Mouse (Mus musculus): ENCODE measurements around the gene Ints12.

Ints12 gene

GRCm38 (mm10) chr3:133091664-133092273 is at the start of gene Ints12, which contains the start of gene Gstcd:
TSS of gene Ints12 (plus strand) at chr3:133091840.
TSS of gene Gstcd (minus strand) at chr3:133092033.
- peak; percentile 92 for DNase-seq (ENCODE audit: low spot score in 2 of 2)

GRCm38 (mm10) chr3:133052068-133052467 is 39.6 kb upstream of the Ints12 start:
- DNase-seq (ENCODE audit: low spot score in 2 of 2): no peak

GRCm38 (mm10) chr3:133075560-133075959 is 16.1 kb upstream of the Ints12 start:
- peak in 1 of 2 experiments; percentile 7 for DNase-seq (ENCODE audit: low spot score in 2 of 2)

- no peak for DNase-seq (ENCODE audit: low spot score in 2 of 2)
Observed at GRCm38 (mm10) chr3:133082736-133083135, 8.9 kb upstream of the Ints12 start.

GRCm38 (mm10) chr3:133085858-133086257 is 5.8 kb upstream of the Ints12 start:
- DNase-seq (ENCODE audit: low spot score in 2 of 2): no peak

GRCm38 (mm10) chr3:133090247-133091120 is 1.2 kb upstream of the Ints12 start:
- no peak for DNase-seq (ENCODE audit: low spot score in 2 of 2)

- DNase-seq (ENCODE audit: low spot score in 2 of 2): peak; percentile 43 to 59
Observed at GRCm38 (mm10) chr3:133091121-133091663, 448 bp upstream of the Ints12 start.

- no peak for DNase-seq (ENCODE audit: low spot score in 2 of 2)
Observed at GRCm38 (mm10) chr3:133092274-133092853, 724 bp downstream of the Ints12 start.

- no peak for DNase-seq (ENCODE audit: low spot score in 2 of 2)
Observed at GRCm38 (mm10) chr3:133092936-133093335, 1.3 kb downstream of the Ints12 start.

- DNase-seq (ENCODE audit: low spot score in 2 of 2): no peak
Observed at GRCm38 (mm10) chr3:133094305-133094704, 2.7 kb downstream of the Ints12 start.

- no peak for DNase-seq (ENCODE audit: low spot score in 2 of 2)
Observed at GRCm38 (mm10) chr3:133097936-133098335, 6.3 kb downstream of the Ints12 start.

GRCm38 (mm10) chr3:133098336-133098735 is 6.7 kb downstream of the Ints12 start:
- DNase-seq (ENCODE audit: low spot score in 2 of 2): no peak

- no peak for DNase-seq (ENCODE audit: low spot score in 2 of 2)
Observed at GRCm38 (mm10) chr3:133098909-133099308, 7.3 kb downstream of the Ints12 start.

GRCm38 (mm10) chr3:133103768-133104167 is 12.1 kb downstream of the Ints12 start:
- DNase-seq (ENCODE audit: low spot score in 2 of 2): no peak

- DNase-seq (ENCODE audit: low spot score in 2 of 2): no peak
Observed at GRCm38 (mm10) chr3:133104436-133104835, 12.8 kb downstream of the Ints12 start.

GRCm38 (mm10) chr3:133108731-133109130 is 17.1 kb downstream of the Ints12 start:
- DNase-seq (ENCODE audit: low spot score in 2 of 2): no peak

- DNase-seq (ENCODE audit: low spot score in 2 of 2): no peak
Observed at GRCm38 (mm10) chr3:133109844-133110243, 18.2 kb downstream of the Ints12 start.

GRCm38 (mm10) chr3:133111741-133112140 is 20.1 kb downstream of the Ints12 start:
- peak in 1 of 2 experiments; percentile 16 for DNase-seq (ENCODE audit: low spot score in 2 of 2)

- no peak for DNase-seq (ENCODE audit: low spot score in 2 of 2)
Observed at GRCm38 (mm10) chr3:133113281-133113680, 21.6 kb downstream of the Ints12 start.

- no peak for DNase-seq (ENCODE audit: low spot score in 2 of 2)
Observed at GRCm38 (mm10) chr3:133131372-133131771, 39.7 kb downstream of the Ints12 start.

GRCm38 (mm10) chr3:133132611-133133010 is 41.0 kb downstream of the Ints12 start:
- no peak for DNase-seq (ENCODE audit: low spot score in 2 of 2)

GRCm38 (mm10) chr3:133141877-133142276 is 50.2 kb downstream of the Ints12 start:
- no peak for DNase-seq (ENCODE audit: low spot score in 2 of 2)

Measured in frontal cortex, postnatal 10 days (tissue).